Mouse (Mus musculus) thymus, adult 2 months (tissue): ENCODE results near the gene Gatb.

Experiments used
- CTCF ChIP-seq: fragments of 200-500 bp; IDR thresholded peaks from 2 replicates; pipeline ENCODE4 v1.5.1; 2012; ENCODE audit warnings: mild to moderate bottlenecking, control low read depth, low read length, moderate library complexity, borderline replicate concordance; ENCODE audit not compliant: control insufficient read depth, poor library complexity, insufficient read depth; ENCODE audit errors: extremely low read depth
- POLR2A ChIP-seq: fragments of 200-500 bp; IDR thresholded peaks from 2 replicates; pipeline ENCODE4 v1.6.1; 2012; ENCODE audit warnings: mild to moderate bottlenecking, low read length, control low read depth, moderate library complexity; ENCODE audit not compliant: control insufficient read depth, poor library complexity, insufficient read depth; ENCODE audit errors: extremely low read depth

DNA sequence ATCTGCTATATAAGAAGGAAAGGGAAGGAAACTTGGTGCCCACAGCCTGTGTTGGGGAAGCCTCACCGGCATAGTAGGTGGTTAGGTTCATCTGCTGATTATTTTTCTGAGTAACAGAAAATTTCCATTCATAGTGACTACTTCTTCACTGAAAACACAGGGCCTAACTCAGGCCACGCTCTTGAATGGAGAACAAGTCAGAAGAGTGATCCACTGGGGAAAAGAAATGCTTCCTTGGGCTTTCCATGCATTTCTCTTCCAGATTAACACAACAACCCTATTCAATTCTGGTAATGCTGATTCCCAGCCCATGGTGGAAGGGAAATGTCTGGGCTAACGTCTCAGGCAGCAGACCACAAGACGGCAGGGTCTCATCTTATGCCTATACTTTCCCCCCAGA is 124.6 kb downstream of the Gatb start:
- no peak for TF ChIP-seq CTCF
- TF ChIP-seq POLR2A, result no peak
